Mouse (Mus musculus): Measurements from ENCODE around the gene Tmprss5. TPM values are rescaled to one million over a fixed set of nuclear protein-coding genes. Genes with fewer than 3 reads are reported as not detected.

Gene Tmprss5
- polyA plus RNA-seq, 1 experiment from 2014 or later, result 1.4 TPM

GRCm38 (mm10) chr9:49110476-49111220 is 29.6 kb downstream of the Tmprss5 start:
- H3K9me3 ChIP-seq, result no peaks in the 10 kb centered on the region
- H3K27ac ChIP-seq, result no peak overlapping the region
- no peaks in the 10 kb centered on the region for H3K4me1 ChIP-seq
- WGBS, result 35% methylated on average over 6 of the region's 6 CpGs
- no peak overlapping the region for H3K4me2 ChIP-seq
- ATAC-seq (replicated peaks), result no peak
- no peaks in the 10 kb centered on the region for H3K27me3 ChIP-seq (replicated peaks)
- no peak overlapping the region for H3K9ac ChIP-seq
- no peaks in the 10 kb centered on the region for H3K36me3 ChIP-seq (replicated peaks)
- H3K4me3 ChIP-seq, result no peak overlapping the region

DNA sequence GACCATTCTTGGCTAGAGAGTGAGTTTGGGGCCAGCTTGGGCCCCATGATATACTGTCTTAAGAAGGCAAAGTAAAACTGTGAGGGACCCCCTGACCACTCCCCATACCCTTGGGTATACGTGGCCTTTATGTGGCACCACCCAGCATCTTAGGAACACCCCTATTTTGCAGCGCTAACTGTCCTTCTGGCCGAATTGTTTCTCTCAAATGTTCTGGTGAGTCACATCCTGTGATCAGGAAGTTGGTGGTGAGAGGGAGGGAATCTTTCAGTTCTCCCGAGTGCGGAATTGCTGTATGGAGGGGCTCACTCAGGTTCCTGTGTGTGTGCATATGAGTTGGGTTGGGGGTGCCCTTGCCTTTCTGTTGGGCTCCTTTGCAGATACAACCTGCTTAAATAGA is 30.2 kb downstream of the Tmprss5 start:
- H3K27ac ChIP-seq, result no peak overlapping the region
- no peaks in the 10 kb centered on the region for H3K36me3 ChIP-seq (replicated peaks)
- no peak overlapping the region for H3K4me2 ChIP-seq
- H3K27me3 ChIP-seq (replicated peaks), result no peaks in the 10 kb centered on the region
- no peak overlapping the region for H3K4me3 ChIP-seq
- ATAC-seq (replicated peaks), result no peak
- WGBS, result 93% methylated on average over 5 of the region's 5 CpGs
- no peaks in the 10 kb centered on the region for H3K4me1 ChIP-seq
- no peaks in the 10 kb centered on the region for H3K9me3 ChIP-seq
- H3K9ac ChIP-seq, result no peak overlapping the region

DNA sequence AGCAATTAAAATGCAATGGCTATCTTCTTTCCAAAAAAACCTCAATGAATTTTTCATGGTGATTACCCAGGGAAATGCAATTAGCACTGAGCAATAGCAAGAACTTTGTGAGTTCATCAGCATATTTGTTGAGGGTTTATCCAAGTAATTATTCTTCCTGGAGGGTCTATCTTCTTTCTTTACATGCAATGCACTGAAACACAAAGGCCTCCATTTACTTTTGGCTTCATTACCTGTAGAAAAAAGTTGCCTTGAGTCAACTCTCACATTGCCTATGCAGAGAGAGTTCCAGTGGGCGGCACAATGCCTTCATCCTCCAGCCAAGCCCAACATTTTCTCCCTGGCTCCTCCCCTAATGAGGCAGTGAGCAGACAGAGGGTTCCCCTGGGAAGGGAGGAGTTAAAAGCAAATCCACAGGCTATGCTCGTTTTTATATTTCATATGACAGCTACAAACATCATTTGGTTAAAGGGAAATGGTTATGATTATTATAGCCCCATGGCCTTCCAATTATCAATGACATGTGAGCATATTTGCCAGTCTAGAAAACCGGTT is 37.3 kb downstream of the Tmprss5 start:
- Histone ChIP-seq H3K4me2 (no peak overlapping the region), H3K27ac (no peak overlapping the region), H3K36me3 (replicated peaks) (no peaks in the 10 kb centered on the region), H3K4me1 (no peaks in the 10 kb centered on the region), H3K9me3 (no peaks in the 10 kb centered on the region), H3K9ac (no peak overlapping the region), H3K4me3 (no peak overlapping the region), H3K27me3 (replicated peaks) (no peaks in the 10 kb centered on the region)
- ATAC-seq (replicated peaks), result no peak
- WGBS, result 39% methylated on average over 3 of the region's 3 CpGs

DNA sequence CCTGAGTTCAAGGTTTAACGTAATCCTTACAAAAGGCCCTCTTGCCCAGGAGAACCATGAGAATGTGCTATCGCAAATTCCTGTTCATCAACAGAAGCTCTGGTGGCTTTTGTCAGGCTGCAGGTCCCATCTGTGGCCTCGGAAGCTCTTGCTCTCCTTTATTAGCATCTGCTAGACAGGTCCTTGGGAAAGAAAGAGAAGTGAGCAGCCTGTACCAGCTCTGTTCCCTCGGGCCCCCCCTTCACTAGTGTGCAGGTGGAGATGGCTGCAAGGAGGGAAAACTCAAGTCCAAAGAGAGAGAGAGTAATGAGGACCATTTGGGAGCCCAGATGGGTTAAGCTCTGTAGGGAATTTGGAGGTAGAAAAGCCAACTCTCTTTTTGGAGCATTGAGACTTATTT is 38.7 kb downstream of the Tmprss5 start:
- Histone ChIP-seq H3K4me1 (no peaks in the 10 kb centered on the region), H3K36me3 (replicated peaks) (no peaks in the 10 kb centered on the region), H3K4me3 (no peak overlapping the region), H3K27me3 (replicated peaks) (no peaks in the 10 kb centered on the region), H3K4me2 (no peak overlapping the region), H3K27ac (no peak overlapping the region), H3K9me3 (no peaks in the 10 kb centered on the region), H3K9ac (no peak overlapping the region)
- 86% methylated on average over 4 of the region's 4 CpGs for WGBS
- ATAC-seq (replicated peaks), result no peak

DNA sequence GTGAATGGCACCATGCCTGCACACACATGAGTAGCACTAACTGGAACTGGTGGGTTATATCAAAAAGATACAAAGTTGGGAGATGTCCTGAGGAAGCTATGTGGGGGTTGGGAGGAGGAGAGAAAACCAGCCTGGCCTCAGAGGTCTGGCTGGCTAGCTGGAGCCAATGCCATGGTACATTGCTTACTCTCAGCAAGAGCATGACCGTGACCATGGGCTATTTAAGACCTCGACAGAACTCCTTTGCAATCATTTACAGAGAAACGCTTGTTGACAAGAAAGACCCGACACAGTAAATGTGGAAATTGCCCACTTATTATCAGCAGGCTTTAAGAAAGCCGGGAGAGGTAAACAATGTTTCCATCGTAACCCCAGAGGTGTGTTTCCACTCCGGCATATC is 44.6 kb downstream of the Tmprss5 start:
- Histone ChIP-seq H3K4me3 (no peak overlapping the region), H3K9ac (no peak overlapping the region), H3K9me3 (no peaks in the 10 kb centered on the region), H3K36me3 (replicated peaks) (no peaks in the 10 kb centered on the region), H3K4me2 (no peak overlapping the region), H3K27ac (no peak overlapping the region), H3K27me3 (replicated peaks) (no peaks in the 10 kb centered on the region), H3K4me1 (no peaks in the 10 kb centered on the region)
- WGBS, result 62% methylated on average over 7 of the region's 7 CpGs
- no peak for ATAC-seq (replicated peaks)

DNA sequence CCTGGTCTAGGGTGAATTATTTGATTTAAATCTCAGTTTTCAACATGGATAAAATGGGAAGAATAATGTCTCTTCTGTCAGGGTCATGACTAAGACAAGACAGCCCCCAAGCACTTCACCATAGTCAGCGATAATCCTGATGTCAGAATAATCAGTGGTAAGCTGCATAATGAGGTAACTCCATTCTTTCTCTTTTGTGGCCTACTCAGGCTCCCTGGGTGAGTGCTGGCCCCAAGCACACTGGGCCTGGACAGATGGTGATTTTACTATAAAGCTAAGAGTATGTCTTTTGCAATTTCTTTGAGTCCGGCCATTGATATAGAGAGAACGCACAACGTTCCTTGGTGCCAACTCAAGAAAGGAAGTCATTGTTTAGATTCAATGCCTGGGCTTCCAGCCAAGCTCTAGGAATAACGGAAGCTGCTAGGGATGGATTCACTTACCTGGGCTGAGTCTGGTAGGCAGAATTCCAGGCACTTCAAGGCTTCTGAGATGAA is 49.5 kb downstream of the Tmprss5 start:
- Histone ChIP-seq H3K9ac (no peak overlapping the region), H3K27ac (no peak overlapping the region), H3K36me3 (replicated peaks) (no peaks in the 10 kb centered on the region), H3K4me1 (no peaks in the 10 kb centered on the region), H3K4me3 (no peak overlapping the region), H3K27me3 (replicated peaks) (no peaks in the 10 kb centered on the region), H3K4me2 (no peak overlapping the region), H3K9me3 (no peaks in the 10 kb centered on the region)
- ATAC-seq (replicated peaks), result no peak
- WGBS, result 25% methylated on average over 5 of the region's 5 CpGs

GRCm38 (mm10) chr9:49143841-49144240 is 62.8 kb downstream of the Tmprss5 start:
- WGBS, result 90% methylated on average over 3 of the region's 3 CpGs
- Histone ChIP-seq H3K27me3 (replicated peaks) (no peaks in the 10 kb centered on the region), H3K4me2 (no peak overlapping the region), H3K4me1 (no peaks in the 10 kb centered on the region), H3K36me3 (replicated peaks) (no peaks in the 10 kb centered on the region), H3K9me3 (no peaks in the 10 kb centered on the region), H3K9ac (no peak overlapping the region), H3K27ac (no peak overlapping the region), H3K4me3 (no peak overlapping the region)
- ATAC-seq (replicated peaks), result no peak

- H3K4me3 ChIP-seq, result no peak overlapping the region
- WGBS, result 78% methylated on average over 8 of the region's 8 CpGs
- no peaks in the 10 kb centered on the region for H3K9me3 ChIP-seq
- no peak overlapping the region for H3K4me2 ChIP-seq
- H3K27ac ChIP-seq, result no peak overlapping the region
- H3K4me1 ChIP-seq, result no peaks in the 10 kb centered on the region
- no peak overlapping the region for H3K9ac ChIP-seq
- no peaks in the 10 kb centered on the region for H3K36me3 ChIP-seq (replicated peaks)
- ATAC-seq (replicated peaks), result no peak
- H3K27me3 ChIP-seq (replicated peaks), result no peaks in the 10 kb centered on the region
Observed at GRCm38 (mm10) chr9:49145776-49146175, 64.7 kb downstream of the Tmprss5 start.

- no peak overlapping the region for H3K4me3 ChIP-seq
- no peaks in the 10 kb centered on the region for H3K27me3 ChIP-seq (replicated peaks)
- no peak overlapping the region for H3K4me2 ChIP-seq
- no peaks in the 10 kb centered on the region for H3K9me3 ChIP-seq
- no peaks in the 10 kb centered on the region for H3K36me3 ChIP-seq (replicated peaks)
- WGBS, result 44% methylated on average over 3 of the region's 3 CpGs
- no peak for ATAC-seq (replicated peaks)
- H3K9ac ChIP-seq, result no peak overlapping the region
- no peaks in the 10 kb centered on the region for H3K4me1 ChIP-seq
- no peak overlapping the region for H3K27ac ChIP-seq
Observed at GRCm38 (mm10) chr9:49147031-49147430, 66.0 kb downstream of the Tmprss5 start.

Other genes starting within 250 kb of the Tmprss5 start
- 7.9 and 8.0 TPM in 2 replicates for gene Zbtb16, start 245.0 kb upstream of the Tmprss5 start, polyA plus RNA-seq (2015; fragmentation: Nextera tagmentation; extraction: Ambion mirVana)
- 0.79 and 1.5 TPM in 2 replicates for gene Htr3a, start 170.2 kb upstream of the Tmprss5 start, polyA plus RNA-seq (2015; fragmentation: Nextera tagmentation; extraction: Ambion mirVana)
- 0.06 TPM in 1 of 2 replicates, not detected in the other for gene Htr3b, start 116.3 kb upstream of the Tmprss5 start, polyA plus RNA-seq (2015; fragmentation: Nextera tagmentation; extraction: Ambion mirVana)
- 31.8 and 33.6 TPM in 2 replicates for gene Usp28, start 95.9 kb upstream of the Tmprss5 start, polyA plus RNA-seq (2015; fragmentation: Nextera tagmentation; extraction: Ambion mirVana)
- 25.7 and 26.7 TPM in 2 replicates for gene Zw10, start 25.6 kb upstream of the Tmprss5 start, polyA plus RNA-seq (2015; fragmentation: Nextera tagmentation; extraction: Ambion mirVana)
- gene Gm4894, start 169.3 kb downstream of the Tmprss5 start, polyA plus RNA-seq (2015; fragmentation: Nextera tagmentation; extraction: Ambion mirVana), result not detected in 2 replicates

Data from midbrain, embryonic 15.5 days (tissue).